Mouse (Mus musculus) spleen, postnatal 10 days (tissue): ENCODE results near the gene Pepd.

Source experiments
- DNase-seq, 2 experiments: peaks; one replicate each; pipeline ENCODE4 v3.0.0; 2021 to 2022; ENCODE audit warnings: low spot score in 2 of 2

Pepd gene

GRCm38 (mm10) chr7:34911919-34912897 is at the start of gene Pepd:
Gene Pepd (plus strand): TSS chr7:34912379.
- DNase-seq, result peak; percentile 57 to 86

- no peak for DNase-seq
Measured at GRCm38 (mm10) chr7:34867289-34867688, 44.9 kb upstream of the Pepd start.

GRCm38 (mm10) chr7:34869693-34870092 is 42.5 kb upstream of the Pepd start:
- no peak for DNase-seq

- DNase-seq, result peak; percentile 5 to 18
Measured at GRCm38 (mm10) chr7:34876787-34877186, 35.4 kb upstream of the Pepd start.

- no peak for DNase-seq
Measured at GRCm38 (mm10) chr7:34877820-34878219, 34.4 kb upstream of the Pepd start.

- DNase-seq, result no peak
Measured at GRCm38 (mm10) chr7:34888441-34888840, 23.7 kb upstream of the Pepd start.

GRCm38 (mm10) chr7:34888891-34889290 is 23.3 kb upstream of the Pepd start:
- no peak for DNase-seq

- DNase-seq, result no peak
Measured at GRCm38 (mm10) chr7:34892845-34893244, 19.3 kb upstream of the Pepd start.

GRCm38 (mm10) chr7:34896461-34896860 is 15.7 kb upstream of the Pepd start:
- DNase-seq, result no peak

- DNase-seq, result no peak
Measured at GRCm38 (mm10) chr7:34897058-34897457, 15.1 kb upstream of the Pepd start.

- DNase-seq, result no peak
Measured at GRCm38 (mm10) chr7:34910096-34911066, 1.8 kb upstream of the Pepd start.

- DNase-seq, result no peak
Measured at GRCm38 (mm10) chr7:34913956-34914355, 1.8 kb downstream of the Pepd start.

GRCm38 (mm10) chr7:34915555-34915954 is 3.4 kb downstream of the Pepd start:
- DNase-seq, result no peak

- DNase-seq, result no peak
Measured at GRCm38 (mm10) chr7:34917558-34917957, 5.4 kb downstream of the Pepd start.

GRCm38 (mm10) chr7:34917998-34918397 is 5.8 kb downstream of the Pepd start:
- DNase-seq, result no peak

GRCm38 (mm10) chr7:34918416-34918815 is 6.2 kb downstream of the Pepd start:
- DNase-seq, result peak in 1 of 2 experiments; percentile 59

GRCm38 (mm10) chr7:34919054-34919453 is 6.9 kb downstream of the Pepd start:
- DNase-seq, result no peak

GRCm38 (mm10) chr7:34919809-34920208 is 7.6 kb downstream of the Pepd start:
- peak; percentile 36 to 70 for DNase-seq

GRCm38 (mm10) chr7:34925208-34925607 is 13.0 kb downstream of the Pepd start:
- no peak for DNase-seq

GRCm38 (mm10) chr7:34925956-34926355 is 13.8 kb downstream of the Pepd start:
- DNase-seq, result no peak

- DNase-seq, result no peak
Measured at GRCm38 (mm10) chr7:34929614-34930262, 17.6 kb downstream of the Pepd start.
